In genomic region chr15:8447193-8447767, GRCm38 (mm10) we compare ENCODE assay signal across 8 mouse cellular contexts. TPM values are rescaled to one million over a fixed set of nuclear protein-coding genes. Genes with fewer than 3 reads are reported as not detected.
DNase-seq lines count a peak whose midpoint lies in the region; ATAC-seq and TF ChIP-seq lines count a peak whose summit lies in the region.
"Had no signal": no experiment of that assay in that cellular context is flagged by ENCODE, and none has a peak within 500 bp of the region (broad histone marks: within the 10 kb centered on the region; RNA-seq: fewer than 3 reads in every experiment).

No protein-coding gene starts in this region.

- H3K36me3 ChIP-seq in embryonic facial prominence, embryonic 14.5 days (ENCODE audit: control insufficient read depth, insufficient read depth, low read length), result no peaks in the 10 kb centered on the region
- H3K36me3 ChIP-seq in limb, embryonic 10.5 days, result no peaks in the 10 kb centered on the region
- H3K36me3 ChIP-seq in small intestine, adult 2 months (ENCODE audit: control insufficient read depth, insufficient read depth, low read length), result no peaks in the 10 kb centered on the region

- H3K4me1 ChIP-seq in embryonic facial prominence, embryonic 14.5 days (ENCODE audit: control insufficient read depth, insufficient read depth, low read length), result peaks cover 15% of the 10 kb centered on the region
- peaks cover 24% of the 10 kb centered on the region for H3K4me1 ChIP-seq in limb, embryonic 10.5 days
- peaks cover 4% of the 10 kb centered on the region; the same call in 1 of the 2 replicates for H3K4me1 ChIP-seq in small intestine, adult 2 months (ENCODE audit: control insufficient read depth, insufficient read depth, insufficient read length, low read length)

- H3K4me2 ChIP-seq in embryonic facial prominence, embryonic 14.5 days (ENCODE audit: low read depth, low read length), result peak overlapping the region; percentile 98

- H3K9ac ChIP-seq in embryonic facial prominence, embryonic 14.5 days (ENCODE audit: low read depth, low read length), result no peak overlapping the region; the same call in 1 of the 2 replicates

- no peak overlapping the region for H3K27ac ChIP-seq in left cerebral cortex, adult 2 months
- H3K27ac ChIP-seq in embryonic facial prominence, embryonic 14.5 days (replicated peaks; ENCODE audit: low read depth, low read length), result no peak overlapping the region
- H3K27ac ChIP-seq in limb, embryonic 10.5 days, result no peak overlapping the region
- H3K27ac ChIP-seq in small intestine, adult 2 months (ENCODE audit: insufficient read depth, low read depth, low read length), result peak overlapping the region; percentile 53; the same call in 1 of the 2 replicates

- intact Hi-C loops in left cerebral cortex, adult 2 months (cut with DNase I), result loop anchor here (2.0 to 10.0 kb wide), 2 partner anchors 130 to 282 kb away; partner anchors contain the start of gene Cplane1
- intact Hi-C loops in left cerebral cortex, postnatal 25 days (cut with DNase I), result loop anchor here (5.0 kb wide), 1 partner anchor 145 kb away; no protein-coding TSS in a partner anchor

- TF ChIP-seq CTCF in left cerebral cortex, adult 2 months (IDR thresholded peaks at IDR 0.05), result no peak
- no peak for TF ChIP-seq CTCF in small intestine, adult 2 months (IDR thresholded peaks at IDR 0.05; ENCODE audit: extremely low read depth, insufficient read length, insufficient replicate concordance, low read depth, low read length)

- no peaks in the 10 kb centered on the region for H3K9me3 ChIP-seq in embryonic facial prominence, embryonic 14.5 days (ENCODE audit: control insufficient read depth, low read length)
- no peaks in the 10 kb centered on the region for H3K9me3 ChIP-seq in limb, embryonic 10.5 days (replicated peaks)

- no peaks in the 10 kb centered on the region for H3K27me3 ChIP-seq in embryonic facial prominence, embryonic 14.5 days (replicated peaks; ENCODE audit: control insufficient read depth, insufficient read depth, low read length)
- H3K27me3 ChIP-seq in limb, embryonic 10.5 days (ENCODE audit: low read depth, poor library complexity, severe bottlenecking), result no peaks in the 10 kb centered on the region
- no peaks in the 10 kb centered on the region for H3K27me3 ChIP-seq in small intestine, adult 2 months (ENCODE audit: control insufficient read depth, insufficient read depth, low read length)

- DNase-seq in left cerebral cortex, adult 2 months (ENCODE audit: extremely low spot score in 1 of 2, low spot score in 2 of 2), result no peak
- no peak for DNase-seq in left cerebral cortex, postnatal 25 days (ENCODE audit: low spot score in 2 of 2)
- DNase-seq in embryonic facial prominence, embryonic 14.5 days (ENCODE audit: low spot score), result peak; percentile 12
- no peak for DNase-seq in limb, embryonic 10.5 days (ENCODE audit: low spot score)
- DNase-seq in adrenal gland, postnatal 14 days, result no peak
- DNase-seq in T-cell, adult 2 months (ENCODE audit: low spot score), result no peak
- DNase-seq: lung, adult 18-20 months had no signal

- TF ChIP-seq POLR2A in small intestine, adult 2 months (IDR thresholded peaks at IDR 0.05; ENCODE audit: low read depth, low read length), result no peak

- peak overlapping the region; percentile 79 for H3K4me3 ChIP-seq in left cerebral cortex, adult 2 months
- H3K4me3 ChIP-seq in embryonic facial prominence, embryonic 14.5 days (ENCODE audit: low read depth, low read length), result peak overlapping the region; percentile 98; the same call in 1 of the 2 replicates
- peak overlapping the region; percentile 86 for H3K4me3 ChIP-seq in limb, embryonic 10.5 days
- H3K4me3 ChIP-seq in small intestine, adult 2 months (ENCODE audit: low read depth, low read length), result no peak overlapping the region

- no peak for ATAC-seq in embryonic facial prominence, embryonic 14.5 days (ENCODE audit: low read depth)

- WGBS in embryonic facial prominence, embryonic 14.5 days, result 65% methylated on average over 8 of the region's 8 CpGs
- WGBS in limb, embryonic 10.5 days, result 68% methylated on average over 8 of the region's 8 CpGs
- WGBS in small intestine, adult 2 months, result 19% methylated on average over 8 of the region's 8 CpGs

RNA-seq across cellular contexts. Expression of gene Nipbl, which starts 3.0 kb away (rescaled TPM):
- total RNA-seq in left cerebral cortex, adult 2 months (2021), result 10 to 100 TPM; 29.9 to 31.4 TPM
- 10 to 100 TPM; 27.7 to 29.7 TPM for total RNA-seq in left cerebral cortex, postnatal 25 days (2021)
- polyA plus RNA-seq in embryonic facial prominence, embryonic 14.5 days (2014; fragmentation: Nextera tagmentation; extraction: Ambion mirVana), result 20.3 and 20.9 TPM in 2 replicates
- 16.4 and 19.7 TPM in 2 replicates for polyA plus RNA-seq in limb, embryonic 10.5 days (2016; fragmentation: Nextera tagmentation; extraction: Ambion mirVana)
- 1.3 and 2.9 TPM in 2 replicates for polyA plus RNA-seq in small intestine, adult 2 months (2012; rRNA removed)
- 50.3 and 51.4 TPM in 2 replicates for total RNA-seq in adrenal gland, postnatal 14 days (2021)
